9 mouse cellular contexts compared by ENCODE assay signal in genomic region chr19:5455568-5455967, GRCm38 (mm10). TPM values are rescaled to one million over a fixed set of nuclear protein-coding genes. Genes with fewer than 3 reads are reported as not detected.
DNase-seq lines count a peak whose midpoint lies in the region; ATAC-seq lines count a peak whose summit lies in the region.
"Had no signal": no experiment of that assay in that cellular context is flagged by ENCODE, and none has a peak within 500 bp of the region (broad histone marks: within the 10 kb centered on the region; RNA-seq: fewer than 3 reads in every experiment).

No protein-coding gene starts in this region.

- DNase-seq in heart, adult 8-10 months (ENCODE audit: low spot score) = no peak
- no peak for DNase-seq in hindbrain, embryonic 14.5 days (ENCODE audit: low spot score)
- DNase-seq in midbrain, embryonic 14.5 days = no peak
- DNase-seq in left cerebral cortex, postnatal 4 days = no peak
- no peak for DNase-seq in thymus, postnatal 10 days (ENCODE audit: low spot score in 2 of 2)
- no peak for DNase-seq in cerebellum, adult 9-11 months

- no peak for ATAC-seq in heart, embryonic 13.5 days (ENCODE audit: extremely low read depth, insufficient number of reproducible peaks, low FRiP score, low TSS enrichment)
- no peak for ATAC-seq in hindbrain, embryonic 14.5 days (ENCODE audit: low FRiP score)
- ATAC-seq in midbrain, embryonic 14.5 days (ENCODE audit: low FRiP score, low TSS enrichment) = no peak

- peak overlapping the region; percentile 93 for H3K27ac ChIP-seq in heart, embryonic 13.5 days (replicated peaks)
- H3K27ac ChIP-seq in brown adipose tissue, adult 24 weeks (replicated peaks; ENCODE audit: low read depth, low read length) = peak overlapping the region; percentile 84
- H3K27ac ChIP-seq in hindbrain, embryonic 14.5 days = peak overlapping the region; percentile 94
- no peak overlapping the region for H3K27ac ChIP-seq in midbrain, embryonic 14.5 days (replicated peaks; ENCODE audit: low read depth, low read length)

- WGBS in heart, embryonic 13.5 days = 51% methylated on average over 8 of the region's 8 CpGs
- 61% methylated on average over 8 of the region's 8 CpGs for WGBS in hindbrain, embryonic 14.5 days
- 58% methylated on average over 8 of the region's 8 CpGs for WGBS in midbrain, embryonic 14.5 days

- H3K36me3 ChIP-seq in heart, embryonic 13.5 days = peaks cover 26% of the 10 kb centered on the region
- peaks cover 14% of the 10 kb centered on the region for H3K36me3 ChIP-seq in hindbrain, embryonic 14.5 days (replicated peaks; ENCODE audit: control insufficient read depth, insufficient read depth)
- 0 out of 2 replicates have a peak, but pooled peaks cover 3% of the 10 kb centered on the region for H3K36me3 ChIP-seq in midbrain, embryonic 14.5 days (ENCODE audit: control insufficient read depth, insufficient read depth, low read length)

- H3K9ac ChIP-seq in heart, embryonic 13.5 days = peak overlapping the region; percentile 94
- H3K9ac ChIP-seq in hindbrain, embryonic 14.5 days = peak overlapping the region; percentile 81
- peak overlapping the region; percentile 91 for H3K9ac ChIP-seq in midbrain, embryonic 14.5 days (replicated peaks; ENCODE audit: low read length)

- peak overlapping the region; percentile 92 for H3K4me2 ChIP-seq in heart, embryonic 13.5 days
- H3K4me2 ChIP-seq in hindbrain, embryonic 14.5 days (replicated peaks) = peak overlapping the region; percentile 94
- H3K4me2 ChIP-seq in midbrain, embryonic 14.5 days (ENCODE audit: low read length) = peak overlapping the region; percentile 98

- H3K4me1 ChIP-seq in heart, embryonic 13.5 days = peaks cover 41% of the 10 kb centered on the region
- H3K4me1 ChIP-seq in brown adipose tissue, adult 24 weeks (ENCODE audit: control insufficient read depth, insufficient read depth, insufficient read length, low read length) = peaks cover 2% of the 10 kb centered on the region
- H3K4me1 ChIP-seq in hindbrain, embryonic 14.5 days (replicated peaks; ENCODE audit: control insufficient read depth, insufficient read depth, low read length) = peaks cover 30% of the 10 kb centered on the region
- peaks cover 33% of the 10 kb centered on the region for H3K4me1 ChIP-seq in midbrain, embryonic 14.5 days (ENCODE audit: control insufficient read depth, insufficient read depth, low read length)

- no peaks in the 10 kb centered on the region for H3K9me3 ChIP-seq in heart, embryonic 13.5 days
- H3K9me3 ChIP-seq in hindbrain, embryonic 14.5 days (ENCODE audit: control insufficient read depth, low read length) = no peaks in the 10 kb centered on the region
- no peaks in the 10 kb centered on the region for H3K9me3 ChIP-seq in midbrain, embryonic 14.5 days (ENCODE audit: control insufficient read depth, low read length)

- intact Hi-C loops in left cerebral cortex, postnatal 4 days (cut with DNase I) = no loop called here

- peaks cover 10% of the 10 kb centered on the region for H3K27me3 ChIP-seq in heart, embryonic 13.5 days (replicated peaks)
- H3K27me3 ChIP-seq in hindbrain, embryonic 14.5 days (ENCODE audit: control insufficient read depth, insufficient read depth, low read length) = peaks cover 5% of the 10 kb centered on the region; the same call in 1 of the 2 replicates
- peaks cover 4% of the 10 kb centered on the region for H3K27me3 ChIP-seq in midbrain, embryonic 14.5 days (ENCODE audit: control insufficient read depth, insufficient read depth, low read length)

- H3K4me3 ChIP-seq in heart, embryonic 13.5 days = peak overlapping the region; percentile 85
- H3K4me3 ChIP-seq in brown adipose tissue, adult 24 weeks (ENCODE audit: insufficient read depth, low read depth, low read length) = peak overlapping the region; percentile 86
- H3K4me3 ChIP-seq in hindbrain, embryonic 14.5 days (replicated peaks; ENCODE audit: low read length) = peak overlapping the region; percentile 70
- H3K4me3 ChIP-seq in midbrain, embryonic 14.5 days (replicated peaks; ENCODE audit: low read depth, low read length) = peak overlapping the region; percentile 85

RNA-seq across cellular contexts. Expression of gene Ccdc85b, which starts 2.1 kb away (rescaled TPM):
- 7.6 and 8.1 TPM in 2 replicates for polyA plus RNA-seq in heart, embryonic 13.5 days (2015; fragmentation: Nextera tagmentation; extraction: Ambion mirVana)
- 10 to 100 TPM in 1 of 4 experiments, 1 to 10 TPM in 3; 8.3 to 10.4 (median 8.9) TPM for total RNA-seq in heart, adult 8-10 months (2022)
- polyA plus RNA-seq in brown adipose tissue, adult 24 weeks (2012; ENCODE audit: insufficient read depth, insufficient read length, missing spikeins) = 2.2 and 6.5 TPM in 2 replicates
- polyA plus RNA-seq in hindbrain, embryonic 14.5 days (2014; fragmentation: Nextera tagmentation; extraction: Ambion mirVana) = 10.4 and 10.9 TPM in 2 replicates
- 7.6 and 9.1 TPM in 2 replicates for polyA plus RNA-seq in midbrain, embryonic 14.5 days (2014; fragmentation: Nextera tagmentation; extraction: Ambion mirVana)
- total RNA-seq in left cerebral cortex, postnatal 4 days (2021) = 10 to 100 TPM; 20.8 to 21.6 TPM

RNA-seq across cellular contexts. Expression of gene Fibp, which starts 4.8 kb away (rescaled TPM):
- 87.4 and 93.1 TPM in 2 replicates for polyA plus RNA-seq in heart, embryonic 13.5 days (2015; fragmentation: Nextera tagmentation; extraction: Ambion mirVana)
- total RNA-seq in heart, adult 8-10 months (2022) = 10 to 100 TPM; 41.3 to 52.3 (median 49.2) TPM
- polyA plus RNA-seq in brown adipose tissue, adult 24 weeks (2012; ENCODE audit: insufficient read depth, insufficient read length, missing spikeins) = 34.8 and 44.0 TPM in 2 replicates
- polyA plus RNA-seq in hindbrain, embryonic 14.5 days (2014; fragmentation: Nextera tagmentation; extraction: Ambion mirVana) = 145 and 151 TPM in 2 replicates
- 169 and 199 TPM in 2 replicates for polyA plus RNA-seq in midbrain, embryonic 14.5 days (2014; fragmentation: Nextera tagmentation; extraction: Ambion mirVana)
- 100 to 1,000 TPM; 124 to 139 TPM for total RNA-seq in left cerebral cortex, postnatal 4 days (2021)

RNA-seq across cellular contexts. Expression of gene Fosl1, which starts 8.2 kb away (rescaled TPM):
- not detected in 2 replicates for polyA plus RNA-seq in heart, embryonic 13.5 days (2015; fragmentation: Nextera tagmentation; extraction: Ambion mirVana)
- under 1 TPM in 2 of 4 experiments, not detected in 2; 0.14 to 0.23 TPM for total RNA-seq in heart, adult 8-10 months (2022)
- polyA plus RNA-seq in brown adipose tissue, adult 24 weeks (2012; ENCODE audit: insufficient read depth, insufficient read length, missing spikeins) = not detected in 2 replicates
- not detected in 2 replicates for polyA plus RNA-seq in hindbrain, embryonic 14.5 days (2014; fragmentation: Nextera tagmentation; extraction: Ambion mirVana)
- not detected in 2 replicates for polyA plus RNA-seq in midbrain, embryonic 14.5 days (2014; fragmentation: Nextera tagmentation; extraction: Ambion mirVana)
- not detected for total RNA-seq in left cerebral cortex, postnatal 4 days (2021)
- total RNA-seq: left cerebral cortex, adult 8-10 months had no signal

RNA-seq across cellular contexts. Expression of gene Ctsw, which starts 12.7 kb away (rescaled TPM):
- 0.56 and 1.7 TPM in 2 replicates for polyA plus RNA-seq in heart, embryonic 13.5 days (2015; fragmentation: Nextera tagmentation; extraction: Ambion mirVana)
- under 1 TPM in 3 of 4 experiments, not detected in 1; 0.29 to 0.38 (median 0.37) TPM for total RNA-seq in heart, adult 8-10 months (2022)
- not detected in 2 replicates for polyA plus RNA-seq in brown adipose tissue, adult 24 weeks (2012; ENCODE audit: insufficient read depth, insufficient read length, missing spikeins)
- polyA plus RNA-seq in hindbrain, embryonic 14.5 days (2014; fragmentation: Nextera tagmentation; extraction: Ambion mirVana) = 4.2 and 5.4 TPM in 2 replicates
- 4.3 and 4.9 TPM in 2 replicates for polyA plus RNA-seq in midbrain, embryonic 14.5 days (2014; fragmentation: Nextera tagmentation; extraction: Ambion mirVana)
- 1 to 10 TPM; 1.3 to 2.1 TPM for total RNA-seq in left cerebral cortex, postnatal 4 days (2021)

RNA-seq across cellular contexts. Expression of gene Efemp2, which starts 18.2 kb away (rescaled TPM):
- 74.0 and 80.7 TPM in 2 replicates for polyA plus RNA-seq in heart, embryonic 13.5 days (2015; fragmentation: Nextera tagmentation; extraction: Ambion mirVana)
- total RNA-seq in heart, adult 8-10 months (2022) = 10 to 100 TPM in 2 of 4 experiments, 1 to 10 TPM in 2; 6.5 to 11.2 (median 9.5) TPM
- polyA plus RNA-seq in brown adipose tissue, adult 24 weeks (2012; ENCODE audit: insufficient read depth, insufficient read length, missing spikeins) = 10.1 and 16.1 TPM in 2 replicates
- polyA plus RNA-seq in hindbrain, embryonic 14.5 days (2014; fragmentation: Nextera tagmentation; extraction: Ambion mirVana) = 37.8 and 41.1 TPM in 2 replicates
- polyA plus RNA-seq in midbrain, embryonic 14.5 days (2014; fragmentation: Nextera tagmentation; extraction: Ambion mirVana) = 18.0 and 28.7 TPM in 2 replicates
- 10 to 100 TPM; 23.7 to 25.4 TPM for total RNA-seq in left cerebral cortex, postnatal 4 days (2021)
